Mouse (Mus musculus) thymus, adult 18-20 months (tissue): ENCODE measurements around the gene Slbp.

ENCODE experiments used
- DNase-seq, 2 experiments: peaks; one replicate each; pipeline ENCODE4 v3.0.0; 2022; ENCODE audit warnings: mixed read lengths in 2 of 2

Gene Slbp

GRCm38 (mm10) chr5:33681044-33681443 lies 28.7 kb upstream of the Slbp start:
- no peak for DNase-seq

- no peak for DNase-seq
Observed at GRCm38 (mm10) chr5:33678244-33678643, 25.9 kb upstream of the Slbp start.

DNA sequence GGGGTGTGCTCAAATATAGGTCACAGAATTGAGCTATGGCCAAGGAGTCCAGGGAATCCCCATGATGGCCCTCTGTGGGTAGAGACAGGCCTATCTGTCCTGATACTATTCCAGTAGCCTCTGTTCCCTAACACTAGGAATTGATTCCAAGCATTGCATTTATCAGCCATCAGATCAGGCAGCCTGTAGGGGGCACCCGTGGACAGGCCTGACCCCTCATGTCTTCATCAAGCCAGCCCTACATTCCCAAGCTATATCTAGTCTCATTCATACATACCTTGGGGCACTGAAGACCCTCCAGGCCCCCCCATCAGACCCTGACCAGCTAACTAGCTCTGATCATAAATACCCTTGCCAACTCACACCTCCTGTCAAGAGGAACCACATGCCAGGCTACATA lies 23.6 kb upstream of the Slbp start:
- DNase-seq: no peak

DNA sequence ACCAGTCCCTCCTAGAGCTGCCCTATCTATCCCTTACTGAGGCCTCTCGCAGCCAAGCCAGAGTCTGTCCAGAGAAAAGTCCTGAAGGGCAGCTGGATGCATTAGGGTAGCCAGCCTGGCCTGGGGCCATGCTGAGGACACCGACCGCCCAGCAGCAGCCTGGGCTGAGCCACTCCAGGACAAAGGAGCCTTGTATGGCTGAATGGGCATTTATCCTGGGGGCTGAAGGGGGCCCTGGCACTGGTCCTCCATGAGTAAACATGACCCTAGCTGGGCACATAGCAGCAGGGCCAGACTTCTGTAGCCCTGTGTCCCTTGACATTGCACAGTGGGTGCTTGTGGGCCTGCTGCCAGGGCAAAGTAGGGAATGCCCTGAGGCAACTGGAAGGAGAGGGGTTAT lies 22.1 kb upstream of the Slbp start:
- no peak for DNase-seq

GRCm38 (mm10) chr5:33671659-33672058 lies 19.3 kb upstream of the Slbp start:
- no peak for DNase-seq

DNA sequence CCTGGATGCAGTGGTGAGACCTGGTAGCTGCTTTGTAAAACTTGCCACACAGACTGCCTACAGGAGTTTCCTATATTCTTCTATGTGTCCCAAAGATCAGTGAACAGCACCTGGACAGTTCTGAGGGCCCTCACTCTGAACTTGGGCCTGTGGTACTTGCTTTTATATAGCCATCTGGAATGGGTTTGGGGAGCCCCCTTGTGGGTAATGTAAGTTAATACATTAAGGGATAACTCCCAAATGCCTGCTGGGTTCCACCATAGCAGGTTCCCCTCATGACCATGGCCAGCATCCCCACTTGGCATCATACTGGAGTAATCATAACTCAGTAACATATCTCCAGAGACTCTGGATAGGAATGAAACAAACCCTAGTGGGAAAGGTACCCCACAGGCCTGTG lies 15.8 kb upstream of the Slbp start:
- no peak for DNase-seq

DNA sequence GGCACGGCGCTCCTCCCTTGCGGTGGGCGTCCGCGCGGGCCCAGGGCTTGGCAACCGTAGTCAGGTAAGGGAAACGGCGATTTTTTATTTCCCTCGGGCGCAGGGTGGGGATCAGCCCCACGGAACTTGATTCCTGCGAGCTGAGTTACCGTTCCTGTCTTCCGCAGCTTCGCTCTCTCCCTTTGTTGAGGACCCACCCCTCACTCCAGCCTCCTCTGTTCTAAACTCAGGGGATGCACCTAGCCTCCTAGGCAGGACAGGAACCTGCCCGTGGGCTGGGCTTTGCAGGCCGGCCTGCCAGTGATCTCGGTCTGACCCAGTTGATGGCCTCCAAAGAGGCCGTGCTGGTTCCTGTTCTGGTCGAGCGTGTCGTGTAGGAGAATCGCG lies 6.3 kb upstream of the Slbp start:
- no peak for DNase-seq

GRCm38 (mm10) chr5:33657787-33658663 lies 5.7 kb upstream of the Slbp start, which contains the start of the genes Tacc3 and Tmem129:
Gene Tacc3 (plus strand): TSS chr5:33658128.
Gene Tmem129 (minus strand): TSS chr5:33658416.
- DNase-seq: peak; percentile 98

DNA sequence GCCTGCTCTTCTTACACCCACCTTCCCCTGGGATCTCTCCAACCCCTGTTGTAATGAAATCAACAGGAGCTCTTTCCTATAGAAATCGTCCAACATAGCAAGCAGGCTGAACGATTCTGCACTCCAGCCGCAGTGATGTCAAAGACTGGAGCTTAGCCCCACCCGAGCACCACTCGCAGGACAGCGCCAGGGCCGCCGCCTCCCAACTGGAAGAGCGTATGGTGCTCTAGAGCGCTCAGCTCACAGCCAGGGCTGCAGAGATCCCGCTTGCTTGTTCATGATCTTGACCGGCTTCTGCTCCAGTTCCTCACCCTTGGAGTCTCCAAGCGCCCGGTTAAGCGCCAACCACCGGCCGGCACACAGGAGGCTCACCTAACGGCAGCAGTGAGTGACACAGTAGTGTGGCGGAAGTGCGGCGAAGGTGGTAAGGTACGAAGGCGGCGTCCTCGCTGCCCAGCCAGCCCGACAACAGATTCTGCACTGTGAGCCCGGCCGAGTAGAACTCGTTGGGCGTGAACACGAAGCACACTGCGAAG lies 4.9 kb upstream of the Slbp start:
- DNase-seq: no peak

GRCm38 (mm10) chr5:33656739-33657138 lies 4.4 kb upstream of the Slbp start:
- DNase-seq: no peak

DNA sequence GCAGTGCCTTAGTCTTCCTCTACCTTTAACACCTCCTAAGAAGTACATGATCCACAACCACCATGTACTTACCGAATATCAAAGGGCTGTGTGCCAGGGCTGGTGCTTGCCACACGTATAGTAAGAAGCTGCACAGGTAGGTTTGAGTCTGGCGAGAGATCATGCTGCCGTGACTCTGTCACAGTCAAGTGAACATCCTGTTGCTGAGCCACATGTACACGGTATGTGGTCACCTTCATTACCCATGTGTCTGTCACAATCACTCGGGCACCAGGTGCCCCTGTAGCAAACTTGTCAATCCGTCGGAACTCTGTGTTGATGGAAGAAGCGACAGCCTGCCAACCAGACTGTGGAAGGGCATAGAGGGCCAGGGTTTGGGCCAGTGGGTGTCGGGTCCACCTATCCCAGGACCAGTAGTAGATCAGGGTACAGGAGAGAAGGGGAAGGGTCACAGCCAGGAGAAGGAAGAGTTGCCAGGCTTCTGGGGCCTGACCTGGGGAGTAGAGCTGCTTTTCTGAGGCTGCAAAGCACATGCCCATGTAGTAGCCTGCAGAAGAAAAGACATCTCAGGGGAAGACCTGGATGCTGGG lies 3.0 kb upstream of the Slbp start:
- no peak for DNase-seq

DNA sequence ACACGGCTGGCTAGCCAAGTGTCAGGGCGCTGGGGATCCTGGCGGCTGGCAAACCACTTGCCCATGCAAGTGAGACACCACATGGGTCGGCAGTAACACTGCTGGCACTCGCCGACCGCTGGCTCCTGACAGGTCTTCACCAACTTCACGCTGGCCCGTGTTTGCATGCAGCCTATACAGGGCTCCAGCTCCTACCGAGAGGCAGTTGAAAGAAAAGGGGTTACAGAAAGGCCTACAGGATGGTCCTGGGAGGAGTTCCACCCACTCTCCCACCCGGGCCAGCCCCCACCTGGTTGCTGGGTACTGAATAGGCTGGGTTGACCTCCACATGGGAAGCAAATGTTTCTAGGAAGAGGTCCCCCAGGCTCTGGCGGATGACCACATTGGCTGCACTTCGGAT lies 2.0 kb upstream of the Slbp start:
- no peak for DNase-seq

GRCm38 (mm10) chr5:33652783-33653173 lies 404 bp upstream of the Slbp start:
- DNase-seq: no peak

GRCm38 (mm10) chr5:33651541-33651920 lies 843 bp downstream of the Slbp start:
- no peak for DNase-seq

DNA sequence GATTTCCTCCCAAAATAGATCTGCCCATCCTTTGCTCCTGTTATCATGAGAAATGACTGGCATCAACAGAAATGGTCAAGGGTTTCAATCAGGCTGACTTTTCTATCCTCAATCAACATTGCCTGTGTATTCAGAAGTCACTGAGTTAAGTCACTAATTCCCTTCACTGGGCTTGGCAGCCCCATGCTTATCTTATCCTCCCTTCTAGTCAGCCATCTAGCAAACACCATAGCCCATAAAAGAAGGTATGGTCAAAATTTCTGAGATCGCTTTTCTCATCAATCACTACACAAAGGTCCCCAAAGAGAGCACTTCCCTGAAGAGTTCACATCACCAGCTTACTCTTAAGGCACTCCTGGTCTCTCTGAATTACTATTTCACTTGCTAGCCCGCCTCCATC lies 1.4 kb downstream of the Slbp start:
- no peak for DNase-seq

- peak in 1 of 2 experiments; percentile 28 for DNase-seq
Observed at GRCm38 (mm10) chr5:33640652-33641051, 11.7 kb downstream of the Slbp start.

DNA sequence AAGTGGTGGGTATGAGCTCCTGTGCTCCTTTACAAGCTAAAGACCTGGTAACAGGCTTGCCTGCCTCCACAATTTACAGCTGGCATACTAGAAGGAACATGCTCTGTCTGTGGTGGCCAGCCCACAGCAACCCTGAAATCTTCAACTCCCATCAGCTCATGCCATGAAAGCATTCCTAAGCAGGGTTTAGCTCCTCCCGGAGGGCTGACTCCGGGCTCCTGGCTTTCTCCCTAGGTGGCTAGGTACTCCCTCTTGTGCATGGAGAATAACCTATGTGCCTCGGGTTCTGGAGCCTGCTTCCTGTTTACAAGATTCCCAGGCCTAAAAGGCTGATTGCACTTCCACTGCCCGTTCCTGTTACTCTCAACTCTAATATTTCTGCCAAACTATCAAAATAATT lies 13.5 kb downstream of the Slbp start:
- no peak for DNase-seq

DNA sequence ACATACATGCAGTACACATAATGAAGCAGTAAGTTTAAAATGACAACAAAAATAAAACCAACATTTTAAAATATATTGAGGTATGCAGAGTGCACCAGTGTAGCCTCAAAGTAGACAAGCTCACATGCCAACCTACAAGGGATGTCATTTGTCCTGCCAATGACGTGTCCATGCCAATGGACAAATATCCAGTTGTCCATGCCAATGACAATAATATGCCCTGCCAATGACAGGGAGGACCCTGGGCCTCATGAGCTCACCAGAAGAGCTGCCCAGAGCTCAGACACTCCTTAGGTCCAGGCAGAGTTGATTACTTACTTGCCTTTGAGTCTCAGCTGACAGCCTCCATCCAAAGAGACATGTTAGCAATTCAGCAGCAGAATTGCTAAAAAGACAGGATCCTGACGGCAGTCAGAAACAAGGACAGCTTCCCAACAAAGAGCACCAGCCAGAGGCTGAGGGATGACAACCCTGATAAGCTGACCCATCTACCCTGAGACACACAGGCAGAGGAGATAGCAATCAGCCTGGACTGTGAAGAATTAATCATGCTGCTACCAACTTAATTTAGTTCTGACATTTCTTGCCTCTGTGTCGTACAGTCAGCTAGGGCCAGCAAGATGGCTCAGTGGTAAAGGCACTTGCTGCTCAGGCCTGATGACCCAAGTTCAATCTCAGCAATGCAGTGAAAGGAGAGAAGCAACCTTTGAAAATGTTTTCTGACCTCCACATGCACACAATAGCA lies 14.6 kb downstream of the Slbp start:
- DNase-seq: no peak

DNA sequence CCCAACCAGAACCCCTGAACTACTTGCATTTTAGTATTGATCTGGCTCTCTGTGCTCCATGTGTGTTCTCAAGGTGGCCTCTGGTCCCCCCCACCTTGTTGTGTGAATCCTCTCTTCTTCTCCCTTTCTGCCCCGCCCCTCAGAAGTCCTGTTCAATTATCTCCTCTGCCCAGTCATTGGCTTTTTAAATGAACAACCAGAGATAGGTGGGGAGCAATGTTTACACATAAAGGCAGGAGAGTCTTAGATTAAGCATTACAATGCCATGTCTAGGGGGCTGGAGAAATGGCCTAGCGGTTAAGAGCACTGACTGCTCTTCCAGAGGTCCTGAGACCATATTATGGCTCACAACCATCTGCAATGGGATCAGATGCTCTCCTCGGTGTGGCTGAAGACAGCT lies 17.0 kb downstream of the Slbp start:
- DNase-seq: no peak

DNA sequence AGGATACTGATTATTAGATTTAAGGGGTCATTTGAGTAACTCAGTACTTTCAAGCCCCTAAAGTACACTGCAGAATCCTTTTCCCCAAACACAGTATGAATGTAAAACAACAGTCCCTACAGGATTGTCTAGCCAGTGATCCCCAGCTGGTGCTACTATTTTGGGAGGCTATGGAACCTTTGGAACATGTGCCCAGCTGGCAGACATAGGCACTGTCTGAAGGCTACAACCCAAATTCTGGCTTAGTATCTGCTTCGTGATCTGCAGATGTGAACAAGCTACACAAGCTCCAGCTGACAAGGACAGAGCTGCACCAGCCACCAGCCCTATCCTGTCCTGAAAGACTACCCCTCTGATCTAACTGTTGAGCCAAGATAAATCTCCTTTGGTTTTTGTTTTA lies 19.8 kb downstream of the Slbp start:
- DNase-seq: no peak

- peak in 1 of 2 experiments; percentile 9 for DNase-seq
Observed at GRCm38 (mm10) chr5:33630615-33631014, 21.8 kb downstream of the Slbp start.

- peak; percentile 34 to 58 for DNase-seq
Observed at GRCm38 (mm10) chr5:33630061-33630460, 22.3 kb downstream of the Slbp start.

DNA sequence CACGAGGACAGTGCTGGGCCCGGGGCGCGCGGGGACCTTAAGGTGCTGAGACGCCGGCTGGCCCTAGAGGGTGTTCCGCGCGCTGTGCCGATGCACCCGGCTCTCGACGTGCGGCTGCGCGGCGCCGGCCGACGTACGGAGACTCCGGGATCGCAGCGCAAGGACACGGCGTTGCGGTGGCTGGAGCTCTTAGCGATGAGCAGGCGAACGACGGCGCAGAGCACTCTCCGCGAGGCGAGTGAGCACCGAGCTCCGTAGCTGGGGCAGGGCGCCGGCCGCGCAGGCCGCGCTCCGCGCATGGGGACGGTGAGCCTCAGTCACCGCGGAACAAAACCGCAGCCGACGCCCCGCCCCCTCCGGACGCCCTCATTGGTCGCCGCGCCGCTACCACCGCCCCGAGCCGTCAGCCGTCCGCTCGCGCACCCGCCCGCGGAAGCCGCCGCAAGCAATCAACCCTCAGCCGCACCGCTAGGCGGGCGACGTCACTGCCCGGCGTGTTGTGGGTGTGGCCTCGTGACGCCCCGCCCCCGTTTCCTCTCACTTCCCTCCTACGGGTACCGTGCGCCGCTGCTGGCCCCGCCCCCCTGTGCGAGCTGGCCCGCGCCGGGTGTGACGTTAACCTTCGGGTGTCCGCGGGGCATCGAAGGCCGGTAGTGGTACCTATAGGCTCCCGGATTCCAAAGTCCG lies 22.9 kb downstream of the Slbp start, which contains the start of the genes Fam53a and Gm9903:
Fam53a (minus strand) TSS at position 335 of the 687 bp plus-strand sequence.
Gm9903 (plus strand) TSS at position 625 of the 687 bp plus-strand sequence.
- peak; percentile 99 for DNase-seq
